Mouse (Mus musculus) cortical plate, adult 2 months (tissue): ENCODE results near the gene 9130213A22Rik.
A peak's percentile ranks its signal among the peaks of the same experiment; 100 is the strongest.

Experiments
- CTCF ChIP-seq: fragments of 200-500 bp; IDR thresholded peaks from 2 replicates; pipeline ENCODE4 v1.5.1; 2011; ENCODE audit warnings: mild to moderate bottlenecking, control low read depth, low read length; ENCODE audit not compliant: insufficient read depth; ENCODE audit errors: extremely low read depth
- POLR2A ChIP-seq: fragments of 200-500 bp; IDR thresholded peaks from 2 replicates; pipeline ENCODE4 v1.6.1; 2011; ENCODE audit warnings: mild to moderate bottlenecking, low read length, control low read depth; ENCODE audit not compliant: insufficient read depth; ENCODE audit errors: extremely low read depth

GRCm38 (mm10) chr11:69150444-69150843 lies 28.1 kb upstream of the 9130213A22Rik start:
- TF ChIP-seq CTCF (peak; percentile 60), POLR2A (no peak)
